Mouse (Mus musculus): Measurements from ENCODE around the gene Txn1. TPM values are rescaled to one million over a fixed set of nuclear protein-coding genes. Genes with fewer than 3 reads are reported as not detected.

Gene Txn1
- polyA plus RNA-seq, 1 experiment from 2014 or later: 453 TPM

DNA sequence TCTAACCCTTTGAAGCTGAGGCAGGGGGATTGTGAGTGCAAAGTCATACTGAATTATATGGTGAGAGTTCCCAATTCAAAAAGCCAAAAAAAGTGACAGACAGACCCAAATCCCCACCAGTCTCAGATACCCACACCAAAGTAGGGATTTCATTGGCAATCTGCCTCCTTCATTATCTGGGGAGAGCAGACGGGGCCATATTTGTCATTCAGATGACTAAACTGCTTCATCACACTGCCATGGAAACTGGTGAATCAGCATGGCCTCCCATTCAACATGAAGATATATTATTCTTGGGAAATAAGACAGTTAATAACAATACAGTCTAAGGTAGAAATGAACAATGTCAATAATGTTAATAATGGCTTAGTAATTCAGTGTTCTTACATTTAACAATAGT is 7.9 kb upstream of the Txn1 start:
- no peak overlapping the region for H3K4me2 ChIP-seq (ENCODE audit: low read depth, severe bottlenecking)
- H3K9me3 ChIP-seq (ENCODE audit: control insufficient read depth, low read length): no peaks in the 10 kb centered on the region
- ATAC-seq (ENCODE audit: insufficient number of reproducible peaks, low FRiP score, low TSS enrichment, low read depth): no peak
- H3K27ac ChIP-seq (replicated peaks; ENCODE audit: low read depth, low read length): no peak overlapping the region
- no peaks in the 10 kb centered on the region for H3K36me3 ChIP-seq (ENCODE audit: control insufficient read depth, insufficient read depth, low read length)
- no peak overlapping the region for H3K9ac ChIP-seq (ENCODE audit: low read length)
- 76% methylated on average over 1 of the region's 1 CpGs for WGBS
- no peak for DNase-seq (ENCODE audit: low spot score)
- no peaks in the 10 kb centered on the region for H3K27me3 ChIP-seq (ENCODE audit: control insufficient read depth, insufficient read depth, low read length)
- H3K4me1 ChIP-seq (ENCODE audit: control insufficient read depth, insufficient read depth, low read length): no peaks in the 10 kb centered on the region
- no peak overlapping the region for H3K4me3 ChIP-seq (ENCODE audit: low read depth, low read length)

- Histone ChIP-seq H3K27me3 (ENCODE audit: control insufficient read depth, insufficient read depth, low read length) (no peaks in the 10 kb centered on the region), H3K4me2 (ENCODE audit: low read depth, severe bottlenecking) (no peak overlapping the region), H3K36me3 (ENCODE audit: control insufficient read depth, insufficient read depth, low read length) (no peaks in the 10 kb centered on the region), H3K4me3 (ENCODE audit: low read depth, low read length) (no peak overlapping the region), H3K9me3 (ENCODE audit: control insufficient read depth, low read length) (no peaks in the 10 kb centered on the region), H3K9ac (ENCODE audit: low read length) (no peak overlapping the region), H3K4me1 (ENCODE audit: control insufficient read depth, insufficient read depth, low read length) (peaks cover 16% of the 10 kb centered on the region), H3K27ac (replicated peaks; ENCODE audit: low read depth, low read length) (no peak overlapping the region)
- DNase-seq (ENCODE audit: low spot score) (no peak), ATAC-seq (ENCODE audit: insufficient number of reproducible peaks, low FRiP score, low TSS enrichment, low read depth) (no peak)
- WGBS: 88% methylated on average over 8 of the region's 8 CpGs
Observed at GRCm38 (mm10) chr4:57959056-57959455, 2.8 kb upstream of the Txn1 start.

- H3K36me3 ChIP-seq (ENCODE audit: control insufficient read depth, insufficient read depth, low read length): no peaks in the 10 kb centered on the region
- no peak overlapping the region for H3K9ac ChIP-seq (ENCODE audit: low read length)
- peaks cover 16% of the 10 kb centered on the region for H3K4me1 ChIP-seq (ENCODE audit: control insufficient read depth, insufficient read depth, low read length)
- H3K4me2 ChIP-seq (ENCODE audit: low read depth, severe bottlenecking): no peak overlapping the region
- WGBS: 53% methylated on average over 9 of the region's 9 CpGs
- no peak overlapping the region for H3K27ac ChIP-seq (replicated peaks; ENCODE audit: low read depth, low read length)
- DNase-seq (ENCODE audit: low spot score) (no peak), ATAC-seq (ENCODE audit: insufficient number of reproducible peaks, low FRiP score, low TSS enrichment, low read depth) (no peak)
- no peak overlapping the region for H3K4me3 ChIP-seq (ENCODE audit: low read depth, low read length)
- H3K9me3 ChIP-seq (ENCODE audit: control insufficient read depth, low read length): no peaks in the 10 kb centered on the region
- no peaks in the 10 kb centered on the region for H3K27me3 ChIP-seq (ENCODE audit: control insufficient read depth, insufficient read depth, low read length)
Observed at GRCm38 (mm10) chr4:57958098-57958497, 1.9 kb upstream of the Txn1 start.

DNA sequence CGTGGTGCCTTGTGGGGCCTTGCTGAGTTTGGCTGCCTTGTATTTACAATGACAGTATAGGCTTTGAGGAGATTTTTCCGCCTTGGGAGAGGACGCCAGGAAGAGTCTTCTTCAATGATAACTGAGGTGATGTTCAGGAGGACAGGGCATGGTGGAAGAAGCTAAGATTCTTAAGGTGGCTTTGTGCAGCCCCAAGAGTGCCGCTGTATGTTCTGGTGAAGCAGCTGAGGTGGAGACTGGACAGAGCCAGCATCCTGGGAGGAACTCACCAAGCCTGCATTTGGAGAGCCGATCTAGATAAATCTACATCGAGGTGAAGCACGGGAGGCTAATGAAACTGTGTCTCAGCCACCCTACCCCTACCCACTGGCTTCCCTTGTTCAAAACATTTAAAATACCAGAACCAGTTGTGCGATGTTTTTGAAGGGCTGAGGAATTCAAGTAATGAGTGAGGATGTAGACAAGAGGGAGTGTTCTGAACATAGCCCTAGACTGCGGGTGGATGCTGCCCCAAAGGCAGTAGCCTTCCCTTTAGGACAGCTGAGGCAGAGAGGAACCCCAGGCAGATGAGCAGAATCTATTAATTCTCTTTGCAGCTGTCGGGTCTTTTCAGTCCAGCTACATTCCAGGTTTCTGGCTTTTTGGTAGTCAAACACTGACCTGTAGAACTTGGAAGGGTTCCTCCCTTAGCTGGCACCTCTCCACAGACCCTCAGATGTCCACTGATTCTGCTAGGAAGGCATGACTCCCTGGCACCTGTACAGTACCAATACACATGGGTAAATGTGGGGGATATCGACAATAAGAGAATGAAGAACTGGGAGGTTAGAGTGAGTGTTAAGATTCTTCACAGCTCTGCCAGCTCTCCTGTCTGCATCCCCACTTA is 1.2 kb upstream of the Txn1 start:
- no peaks in the 10 kb centered on the region for H3K27me3 ChIP-seq (ENCODE audit: control insufficient read depth, insufficient read depth, low read length)

DNA sequence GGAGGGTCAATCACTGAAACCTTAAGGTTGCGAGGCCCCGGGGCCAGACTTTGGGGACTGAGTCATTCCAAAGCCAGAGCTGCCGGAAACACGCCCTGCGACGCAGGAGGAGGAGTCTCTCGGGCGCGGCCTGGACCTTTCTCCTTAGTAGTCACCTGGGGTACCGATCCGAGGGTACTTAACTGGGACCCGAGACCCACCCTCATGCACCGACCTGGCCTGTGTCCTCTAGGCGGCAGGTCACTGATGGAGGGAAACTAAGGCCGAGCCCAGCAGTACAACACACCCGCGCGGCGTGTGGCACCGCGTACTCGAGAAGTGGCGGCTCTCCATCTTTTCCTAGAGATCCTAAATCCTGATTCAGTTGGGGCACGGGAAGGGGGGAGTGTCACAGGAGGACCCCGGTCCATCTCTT is 660 bp downstream of the Txn1 start:
- peak overlapping the region; percentile 85 for H3K27ac ChIP-seq (replicated peaks; ENCODE audit: low read depth, low read length)
- no peaks in the 10 kb centered on the region for H3K27me3 ChIP-seq (ENCODE audit: control insufficient read depth, insufficient read depth, low read length)
- no peaks in the 10 kb centered on the region for H3K9me3 ChIP-seq (ENCODE audit: control insufficient read depth, low read length)
- ATAC-seq (ENCODE audit: insufficient number of reproducible peaks, low FRiP score, low TSS enrichment, low read depth) (peak; percentile 18; the same call in 1 of the 2 replicates), DNase-seq (ENCODE audit: low spot score) (peak; percentile 81)
- peaks cover 13% of the 10 kb centered on the region for H3K36me3 ChIP-seq (ENCODE audit: control insufficient read depth, insufficient read depth, low read length)
- H3K4me3 ChIP-seq (ENCODE audit: low read depth, low read length): peak overlapping the region; percentile 71
- peak overlapping the region; percentile 71 for H3K9ac ChIP-seq (ENCODE audit: low read length)
- peak overlapping the region; percentile 41 for H3K4me2 ChIP-seq (ENCODE audit: low read depth, severe bottlenecking)
- peaks cover 16% of the 10 kb centered on the region for H3K4me1 ChIP-seq (ENCODE audit: control insufficient read depth, insufficient read depth, low read length)
- under 1% methylated on average over 25 of the region's 25 CpGs for WGBS

More for the DNA sequence above, 1.2 kb upstream of the Txn1 start:
- 0 out of 2 replicates have a peak overlapping the region, but pooled peaks have one; percentile 81 for H3K27ac ChIP-seq (replicated peaks; ENCODE audit: low read depth, low read length)
- WGBS: 49% methylated on average over 11 of the region's 11 CpGs
- no peaks in the 10 kb centered on the region for H3K36me3 ChIP-seq (ENCODE audit: control insufficient read depth, insufficient read depth, low read length)
- peak overlapping the region; percentile 71 for H3K4me3 ChIP-seq (ENCODE audit: low read depth, low read length)
- no peak for DNase-seq (ENCODE audit: low spot score)
- peak overlapping the region; percentile 1 for H3K9ac ChIP-seq (ENCODE audit: low read length)
- H3K9me3 ChIP-seq (ENCODE audit: control insufficient read depth, low read length): no peaks in the 10 kb centered on the region
- peaks cover 16% of the 10 kb centered on the region for H3K4me1 ChIP-seq (ENCODE audit: control insufficient read depth, insufficient read depth, low read length)
- peak overlapping the region; percentile 41 for H3K4me2 ChIP-seq (ENCODE audit: low read depth, severe bottlenecking)
- no peak for ATAC-seq (ENCODE audit: insufficient number of reproducible peaks, low FRiP score, low TSS enrichment, low read depth)

- peaks cover 16% of the 10 kb centered on the region for H3K4me1 ChIP-seq (ENCODE audit: control insufficient read depth, insufficient read depth, low read length)
- peaks cover 17% of the 10 kb centered on the region for H3K36me3 ChIP-seq (ENCODE audit: control insufficient read depth, insufficient read depth, low read length)
- DNase-seq (ENCODE audit: low spot score) (no peak), ATAC-seq (ENCODE audit: insufficient number of reproducible peaks, low FRiP score, low TSS enrichment, low read depth) (no peak)
- peak overlapping the region; percentile 71 for H3K4me3 ChIP-seq (ENCODE audit: low read depth, low read length)
- no peak overlapping the region for H3K27ac ChIP-seq (replicated peaks; ENCODE audit: low read depth, low read length)
- peak overlapping the region; percentile 41 for H3K4me2 ChIP-seq (ENCODE audit: low read depth, severe bottlenecking)
- H3K27me3 ChIP-seq (ENCODE audit: control insufficient read depth, insufficient read depth, low read length): no peaks in the 10 kb centered on the region
- no peak overlapping the region for H3K9ac ChIP-seq (ENCODE audit: low read length)
- no peaks in the 10 kb centered on the region for H3K9me3 ChIP-seq (ENCODE audit: control insufficient read depth, low read length)
- 74% methylated on average over 8 of the region's 8 CpGs for WGBS
Observed at GRCm38 (mm10) chr4:57954991-57955390, 1.2 kb downstream of the Txn1 start.

- no peak overlapping the region for H3K9ac ChIP-seq (ENCODE audit: low read length)
- DNase-seq (ENCODE audit: low spot score) (no peak), ATAC-seq (ENCODE audit: insufficient number of reproducible peaks, low FRiP score, low TSS enrichment, low read depth) (no peak)
- H3K4me3 ChIP-seq (ENCODE audit: low read depth, low read length): no peak overlapping the region
- H3K4me1 ChIP-seq (ENCODE audit: control insufficient read depth, insufficient read depth, low read length): peaks cover 16% of the 10 kb centered on the region
- no peaks in the 10 kb centered on the region for H3K9me3 ChIP-seq (ENCODE audit: control insufficient read depth, low read length)
- peaks cover 17% of the 10 kb centered on the region for H3K36me3 ChIP-seq (ENCODE audit: control insufficient read depth, insufficient read depth, low read length)
- no peaks in the 10 kb centered on the region for H3K27me3 ChIP-seq (ENCODE audit: control insufficient read depth, insufficient read depth, low read length)
- WGBS: 83% methylated on average over 6 of the region's 6 CpGs
- H3K4me2 ChIP-seq (ENCODE audit: low read depth, severe bottlenecking): peak overlapping the region; percentile 41; the same call in 1 of the 2 replicates
- no peak overlapping the region for H3K27ac ChIP-seq (replicated peaks; ENCODE audit: low read depth, low read length)
Observed at GRCm38 (mm10) chr4:57954580-57954979, 1.6 kb downstream of the Txn1 start.

DNA sequence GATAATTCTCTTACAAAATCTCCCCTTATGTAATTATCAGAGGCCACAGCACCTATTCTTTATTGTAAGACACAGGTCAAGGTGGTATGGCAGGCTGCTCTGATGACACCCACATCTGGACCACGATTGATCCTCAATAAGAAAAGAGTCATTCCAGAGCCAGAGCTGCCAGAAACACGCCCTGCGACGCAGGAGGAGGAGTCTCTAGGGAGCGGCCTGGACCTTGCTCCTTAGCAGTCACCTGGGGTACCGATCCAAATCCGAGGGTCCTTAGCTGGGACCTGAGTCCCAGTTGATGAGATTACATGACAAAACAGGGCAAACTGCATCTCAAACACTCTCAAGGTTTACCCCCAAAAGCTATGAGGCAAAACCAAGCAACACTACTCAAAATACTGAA is 2.4 kb downstream of the Txn1 start:
- Histone ChIP-seq H3K36me3 (ENCODE audit: control insufficient read depth, insufficient read depth, low read length) (peaks cover 19% of the 10 kb centered on the region), H3K9ac (ENCODE audit: low read length) (no peak overlapping the region), H3K9me3 (ENCODE audit: control insufficient read depth, low read length) (no peaks in the 10 kb centered on the region), H3K4me2 (ENCODE audit: low read depth, severe bottlenecking) (no peak overlapping the region), H3K4me3 (ENCODE audit: low read depth, low read length) (no peak overlapping the region), H3K4me1 (ENCODE audit: control insufficient read depth, insufficient read depth, low read length) (peaks cover 16% of the 10 kb centered on the region), H3K27me3 (ENCODE audit: control insufficient read depth, insufficient read depth, low read length) (no peaks in the 10 kb centered on the region), H3K27ac (replicated peaks; ENCODE audit: low read depth, low read length) (no peak overlapping the region)
- 91% methylated on average over 7 of the region's 7 CpGs for WGBS
- ATAC-seq (ENCODE audit: insufficient number of reproducible peaks, low FRiP score, low TSS enrichment, low read depth) (no peak), DNase-seq (ENCODE audit: low spot score) (no peak)

All from limb, embryonic 11.5 days (tissue).